Mouse (Mus musculus) cerebellum, postnatal 4 days (tissue): Measurements from ENCODE around the gene Txnl4b.

Experiments used
- DNase-seq, 2 experiments: peaks; one replicate each; pipeline ENCODE4 v3.0.0; 2022; ENCODE audit warnings: low spot score in 2 of 2, mixed read lengths in 1 of 2

Txnl4b gene

GRCm38 (mm10) chr8:109595854-109596253 lies 30.2 kb downstream of the Txnl4b start:
- peak in 1 of 2 experiments; percentile 32 for DNase-seq

GRCm38 (mm10) chr8:109606725-109607124 lies 41.0 kb downstream of the Txnl4b start:
- no peak for DNase-seq

GRCm38 (mm10) chr8:109607650-109608049 lies 42.0 kb downstream of the Txnl4b start:
- no peak for DNase-seq

GRCm38 (mm10) chr8:109608271-109609152 lies 42.8 kb downstream of the Txnl4b start, which contains the start of gene Dhodh:
Dhodh (minus strand) TSS chr8:109608673.
- peak; percentile 92 to 93 for DNase-seq

- DNase-seq, result no peak
These were observed 43.4 kb downstream of the Txnl4b start for GRCm38 (mm10) chr8:109609153-109609502.

GRCm38 (mm10) chr8:109614243-109615210 lies 48.8 kb downstream of the Txnl4b start, which contains the start of gene Pkd1l3:
Pkd1l3 (plus strand) TSS chr8:109614517.
- DNase-seq, result no peak

GRCm38 (mm10) chr8:109615569-109615968 lies 49.9 kb downstream of the Txnl4b start:
- no peak for DNase-seq
